Mouse (Mus musculus) layer of hippocampus, adult 9-10 months (tissue): ENCODE measurements around the gene Acaa1a.
"Not testable (repeated sequence)": the region's sequence is repeated elsewhere in the genome, so short reads cannot be mapped to it uniquely, and the experiment has no call there.

Source experiments
- DNase-seq: peaks from one replicate; pipeline ENCODE4 v3.0.0; 2022; ENCODE audit warnings: low spot score

The Acaa1a gene

GRCm38 (mm10) chr9:119339106-119339505 lies 370 bp upstream of the Acaa1a start:
- no peak for DNase-seq

GRCm38 (mm10) chr9:119340212-119340580 lies 720 bp downstream of the Acaa1a start:
- no peak for DNase-seq

GRCm38 (mm10) chr9:119340909-119341816 lies 1.7 kb downstream of the Acaa1a start, which contains the start of gene Myd88:
Myd88 (minus strand) TSS chr9:119341411.
- peak; percentile 94 for DNase-seq

- no peak for DNase-seq
These were observed 3.3 kb downstream of the Acaa1a start for GRCm38 (mm10) chr9:119342728-119343127.

GRCm38 (mm10) chr9:119346376-119346775 lies 6.9 kb downstream of the Acaa1a start:
- no peak for DNase-seq

- DNase-seq: no peak
These were observed 11.1 kb downstream of the Acaa1a start for GRCm38 (mm10) chr9:119350531-119350930.

- no peak for DNase-seq
These were observed 11.7 kb downstream of the Acaa1a start for GRCm38 (mm10) chr9:119350947-119351705.

- peak; percentile 37 for DNase-seq
These were observed 12.6 kb downstream of the Acaa1a start for GRCm38 (mm10) chr9:119352060-119352459.

- DNase-seq: no peak
These were observed 14.4 kb downstream of the Acaa1a start for GRCm38 (mm10) chr9:119353926-119354325.

GRCm38 (mm10) chr9:119355943-119356342 lies 16.5 kb downstream of the Acaa1a start:
- no peak for DNase-seq

GRCm38 (mm10) chr9:119357331-119358057 lies 18.0 kb downstream of the Acaa1a start, which contains the start of gene Xylb:
Xylb (plus strand) TSS chr9:119357381.
- DNase-seq: peak; percentile 70

- DNase-seq: no peak
These were observed 18.6 kb downstream of the Acaa1a start for GRCm38 (mm10) chr9:119358058-119358429.

GRCm38 (mm10) chr9:119361416-119361815 lies 21.9 kb downstream of the Acaa1a start:
- no peak for DNase-seq

GRCm38 (mm10) chr9:119363229-119363628 lies 23.8 kb downstream of the Acaa1a start:
- no peak for DNase-seq

- no peak for DNase-seq
These were observed 25.8 kb downstream of the Acaa1a start, which contains the start of gene Slc22a14 for GRCm38 (mm10) chr9:119365284-119365683. Slc22a14 (minus strand) TSS chr9:119365553.

GRCm38 (mm10) chr9:119368367-119368766 lies 28.9 kb downstream of the Acaa1a start:
- DNase-seq: no peak

GRCm38 (mm10) chr9:119370770-119371169 lies 31.3 kb downstream of the Acaa1a start:
- not testable (repeated sequence) for DNase-seq

GRCm38 (mm10) chr9:119371251-119371650 lies 31.8 kb downstream of the Acaa1a start:
- no peak for DNase-seq

- DNase-seq: no peak
These were observed 35.5 kb downstream of the Acaa1a start for GRCm38 (mm10) chr9:119375008-119375407.

GRCm38 (mm10) chr9:119375556-119375955 lies 36.1 kb downstream of the Acaa1a start:
- no peak for DNase-seq

GRCm38 (mm10) chr9:119378231-119378630 lies 38.8 kb downstream of the Acaa1a start:
- no peak for DNase-seq

GRCm38 (mm10) chr9:119382603-119383002 lies 43.1 kb downstream of the Acaa1a start:
- DNase-seq: no peak
